Comparison of ENCODE assay signal across 20 mouse cellular contexts in genomic region chr8:89914076-89914475, GRCm38 (mm10).
DNase-seq lines count a peak whose midpoint lies in the region; ATAC-seq lines count a peak whose summit lies in the region.
"Had no signal": no experiment of that assay in that cellular context is flagged by ENCODE, and none has a peak within 500 bp of the region (broad histone marks: within the 10 kb centered on the region; RNA-seq: fewer than 3 reads in every experiment).

No protein-coding gene starts in this region.

- DNase-seq in cerebellum, adult 9-11 months = peak; percentile 2
- DNase-seq in cerebellum, adult 8-10 months = no peak
- no peak for DNase-seq in frontal cortex, postnatal 10 days (ENCODE audit: low spot score in 2 of 2)
- DNase-seq in retina, adult 2 months (ENCODE audit: low read depth, low spot score) = peak; percentile 18
- DNase-seq in retina, postnatal 1 day = no peak
- no peak for DNase-seq in thymus, postnatal 0 days (ENCODE audit: low spot score)
- DNase-seq: adrenal gland, postnatal 25 days; embryo, embryonic 11 days; gastrocnemius, postnatal 25 days; heart, adult 2 months; heart, postnatal 14 days; kidney, adult 11 months; kidney, postnatal 36 days; liver, embryonic 13.5 days; lung, embryonic 14.5 days; lung, postnatal 36 days; thymus, postnatal 36 days had no signal

- ATAC-seq in frontal cortex, adult (ENCODE audit: low TSS enrichment) = peak; percentile 69
- ATAC-seq: forebrain, embryonic 16.5 days; midbrain, embryonic 13.5 days had no signal

Comparison
In these comparisons a context has a peak if more than half of its experiments do, and no peak if none do; other contexts are left out.
1. DNase-seq: peak in cerebellum, adult 9-11 months (single experiment) and retina, adult 2 months (single experiment); none in cerebellum, adult 8-10 months (single experiment), frontal cortex, postnatal 10 days (0 of 2), retina, postnatal 1 day (single experiment) and thymus, postnatal 0 days (single experiment).